Mouse (Mus musculus): Measurements from ENCODE around the gene Nup160. TPM values are rescaled to one million over a fixed set of nuclear protein-coding genes. Genes with fewer than 3 reads are reported as not detected.

Gene Nup160
- polyA plus RNA-seq (2012; ENCODE audit: low replicate concordance): 2.7 and 9.6 TPM in 2 replicates

DNA sequence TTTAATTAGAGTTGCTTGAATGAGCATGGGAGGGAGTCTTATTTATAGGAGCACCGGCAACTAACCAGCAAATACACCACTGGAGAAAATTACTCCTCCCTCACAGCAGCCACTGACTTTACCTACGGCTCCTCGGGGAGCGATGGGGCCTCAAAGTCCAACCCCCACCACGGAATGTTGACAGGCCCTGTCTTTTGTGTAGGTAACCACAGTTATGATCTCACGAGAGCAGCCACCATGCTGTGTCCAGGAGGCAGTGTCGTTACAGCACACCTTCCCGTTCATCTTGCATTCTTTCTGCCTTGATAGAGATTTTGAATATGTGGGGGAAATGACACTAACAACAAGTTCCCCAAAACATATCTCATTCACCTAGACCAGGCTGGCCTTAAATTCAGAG, at the start of gene Nup160:
Nup160 (plus strand) TSS at position 209 of the 400 bp plus-strand sequence.

DNA sequence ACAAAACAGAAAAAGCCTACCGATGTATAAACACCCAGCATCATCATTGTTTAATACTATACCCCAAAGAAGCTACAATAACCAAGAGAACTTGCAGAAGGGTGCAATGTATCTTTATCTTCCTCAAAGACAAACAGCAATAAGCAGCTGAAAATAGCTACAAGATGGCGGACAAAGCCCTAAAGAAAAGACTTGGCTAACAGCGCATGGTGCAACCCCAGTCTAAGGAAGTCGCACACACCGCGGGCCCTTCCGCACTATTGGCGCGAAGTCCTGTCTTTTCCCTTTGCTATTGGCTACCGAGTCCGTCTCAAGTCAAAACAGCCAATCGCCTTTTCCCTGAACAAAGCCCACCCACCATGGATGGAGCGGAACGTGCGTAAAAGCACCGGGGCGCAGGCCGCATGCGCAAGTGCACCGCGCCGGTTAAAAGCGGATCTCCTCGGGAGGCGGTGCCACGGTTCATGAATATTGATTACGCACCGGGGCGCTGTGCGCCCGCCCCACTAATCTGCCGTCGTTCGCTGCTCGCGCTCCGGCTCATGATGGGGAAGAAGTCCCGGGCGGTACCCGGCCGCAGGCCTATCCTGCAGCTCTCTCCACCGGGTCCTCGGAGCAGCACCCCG, 68.2 kb downstream of the Nup160 start, which contains the start of gene Fnbp4:
Fnbp4 (plus strand) TSS at position 318 of the 626 bp plus-strand sequence.

DNA sequence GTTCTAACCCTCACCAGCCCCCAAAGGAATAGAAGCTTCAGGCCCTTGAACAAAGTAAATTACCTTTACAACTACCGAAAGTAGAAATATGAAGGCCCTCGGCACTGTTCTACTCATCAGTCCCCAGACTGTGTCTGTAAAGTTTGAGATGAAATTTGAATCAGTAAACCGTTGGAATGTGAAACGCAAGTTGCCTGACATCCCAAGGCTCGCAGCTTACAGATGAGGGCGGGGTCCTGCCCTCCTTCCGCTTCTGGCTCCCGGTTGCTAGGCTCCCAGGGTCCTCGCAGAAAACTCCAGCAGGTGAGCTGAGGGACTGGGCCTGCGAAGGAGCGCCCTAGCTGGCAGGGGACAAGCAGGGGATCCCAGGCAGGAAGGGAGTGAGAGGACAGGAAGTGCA, 105.4 kb downstream of the Nup160 start, which contains the start of gene Agbl2:
Agbl2 (plus strand) TSS at position 270 of the 400 bp plus-strand sequence.

Other genes with a start within 250 kb of the Nup160 start
- 2.3 and 2.9 TPM in 2 replicates for gene Ptprj, start 96.6 kb upstream of the Nup160 start, polyA plus RNA-seq (2012; ENCODE audit: low replicate concordance)
- 82.6 and 104 TPM in 2 replicates for gene Fnbp4, start 68.2 kb downstream of the Nup160 start, polyA plus RNA-seq (2012; ENCODE audit: low replicate concordance)
- gene Agbl2, start 105.5 kb downstream of the Nup160 start, polyA plus RNA-seq (2012; ENCODE audit: low replicate concordance): not detected in 2 replicates
- 7.2 and 15.7 TPM in 2 replicates for gene Mtch2, start 169.9 kb downstream of the Nup160 start, polyA plus RNA-seq (2012; ENCODE audit: low replicate concordance)
- 5.1 and 9.9 TPM in 2 replicates for gene C1qtnf4, start 208.6 kb downstream of the Nup160 start, polyA plus RNA-seq (2012; ENCODE audit: low replicate concordance)
- gene Kbtbd4, start 227.5 kb downstream of the Nup160 start, polyA plus RNA-seq (2012; ENCODE audit: low replicate concordance): 1.4 and 7.7 TPM in 2 replicates
- 39.0 and 60.7 TPM in 2 replicates for gene Ndufs3, start 227.6 kb downstream of the Nup160 start, polyA plus RNA-seq (2012; ENCODE audit: low replicate concordance)

Measured in leukemia stem cell, adult 10-12 weeks (primary cell).